Mouse (Mus musculus): ENCODE data around the gene Set. TPM values are rescaled to one million over a fixed set of nuclear protein-coding genes. Genes with fewer than 3 reads are reported as not detected.

Set gene
- polyA plus RNA-seq, 1 experiment: 159 TPM

DNA sequence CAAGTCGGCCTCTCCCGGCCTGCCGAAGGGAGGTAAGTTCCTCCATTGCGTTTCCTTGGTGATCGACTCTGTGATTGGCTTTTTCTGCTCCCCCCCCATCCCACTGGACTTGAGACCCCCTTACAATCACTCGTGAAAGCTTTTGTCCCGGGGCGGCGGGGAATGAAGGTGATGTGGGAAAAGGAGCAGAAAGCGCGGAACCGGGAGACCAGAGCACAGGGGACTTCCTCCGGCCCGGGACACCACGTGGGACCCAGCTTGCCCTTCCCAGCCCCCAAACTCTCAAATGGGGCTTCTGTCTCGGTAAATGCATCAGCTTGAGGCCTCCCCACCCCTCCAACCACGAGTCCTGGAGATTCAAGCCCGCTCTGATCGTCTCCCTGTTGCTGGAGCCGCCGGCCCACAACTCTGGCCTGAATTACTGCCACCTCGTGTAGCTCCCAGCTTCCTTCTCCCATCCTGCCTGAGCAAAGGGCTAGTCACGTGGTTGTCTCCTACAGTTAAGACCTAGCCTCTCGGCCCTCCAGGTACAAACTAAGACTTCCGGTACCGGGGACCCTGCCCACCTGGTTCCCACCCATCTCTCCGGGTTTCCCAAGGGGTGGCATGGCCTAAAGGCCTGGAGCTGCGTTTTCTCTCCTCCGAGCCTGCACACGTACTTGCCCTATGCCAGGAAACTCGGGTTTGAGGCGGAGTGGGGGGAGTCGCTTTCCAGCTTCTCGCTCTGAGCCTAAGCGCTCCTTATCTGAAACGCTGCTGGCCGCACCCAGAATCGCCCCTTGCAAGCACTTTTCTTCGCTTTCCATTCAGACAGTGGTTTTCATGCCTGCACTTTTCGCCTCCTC is 5.3 kb downstream of the Set start:
- Histone ChIP-seq H3K27me3 (ENCODE audit: control insufficient read depth, insufficient read depth, low read length) (no peaks in the 10 kb centered on the region), H3K27ac (ENCODE audit: insufficient read depth, low read length) (peak overlapping the region; percentile 47), H3K4me3 (replicated peaks; ENCODE audit: insufficient read depth, low read depth, low read length) (peak overlapping the region; percentile 70), H3K4me1 (ENCODE audit: control insufficient read depth, insufficient read depth, low read length) (no peaks in the 10 kb centered on the region)
- DNase-seq: peak; percentile 66 to 72
- WGBS: 2% methylated on average over 40 of the region's 40 CpGs
- TF ChIP-seq CTCF (IDR thresholded peaks at IDR 0.05; ENCODE audit: borderline replicate concordance, insufficient read depth, low read depth, low read length): peak; percentile 12; the same call in 1 of the 2 replicates
- TF ChIP-seq POLR2A (IDR thresholded peaks at IDR 0.05; ENCODE audit: borderline replicate concordance, insufficient read depth, low read length): peak; percentile 48; the same call in 1 of the 2 replicates

DNA sequence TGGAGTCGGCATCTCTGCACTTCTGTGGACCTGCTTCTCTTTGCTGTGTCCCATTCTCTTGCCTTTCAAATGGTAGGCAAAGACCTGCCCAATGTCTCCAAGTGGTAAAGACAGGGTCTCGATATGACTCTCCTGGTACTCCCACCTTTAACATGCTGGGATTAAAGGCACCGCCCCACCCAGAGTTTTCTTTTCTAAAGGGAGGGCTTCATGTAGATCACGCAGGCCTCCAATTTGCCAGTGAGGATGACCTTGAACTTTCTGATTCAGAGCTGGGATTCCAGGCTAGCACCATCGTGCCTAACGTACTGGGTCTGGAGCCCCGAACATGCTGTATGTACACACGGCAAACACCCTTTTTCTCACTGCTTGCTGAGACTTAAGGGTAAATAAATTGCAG is 6.1 kb downstream of the Set start:
- H3K4me3 ChIP-seq (replicated peaks; ENCODE audit: insufficient read depth, low read depth, low read length): peak overlapping the region; percentile 70
- no peak for DNase-seq
- WGBS: 44% methylated on average over 8 of the region's 8 CpGs
- TF ChIP-seq POLR2A (IDR thresholded peaks at IDR 0.05; ENCODE audit: borderline replicate concordance, insufficient read depth, low read length) (no peak), CTCF (IDR thresholded peaks at IDR 0.05; ENCODE audit: borderline replicate concordance, insufficient read depth, low read depth, low read length) (no peak)
- no peaks in the 10 kb centered on the region for H3K4me1 ChIP-seq (ENCODE audit: control insufficient read depth, insufficient read depth, low read length)
- H3K27ac ChIP-seq (ENCODE audit: insufficient read depth, low read length): no peak overlapping the region
- no peaks in the 10 kb centered on the region for H3K27me3 ChIP-seq (ENCODE audit: control insufficient read depth, insufficient read depth, low read length)

DNA sequence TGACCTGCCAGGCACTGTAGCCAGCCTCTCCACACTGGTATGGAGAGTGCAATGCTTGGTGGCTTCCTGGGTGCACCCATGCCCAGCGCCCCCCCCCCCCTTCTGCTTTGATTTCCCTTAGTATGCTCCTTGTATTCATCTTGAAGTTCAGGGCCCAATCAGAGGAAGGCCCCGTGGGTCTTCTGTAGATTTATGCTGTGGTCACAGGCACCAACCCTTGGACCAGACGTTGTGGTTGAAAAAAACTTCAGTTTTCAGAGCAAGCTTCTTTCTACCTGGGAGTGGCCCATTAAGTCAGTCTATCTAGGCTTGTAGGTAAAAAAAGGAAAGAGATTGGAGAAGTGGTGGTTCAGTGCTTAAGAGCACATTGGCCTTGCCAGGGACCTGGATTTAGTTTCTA is 6.6 kb downstream of the Set start:
- 43% methylated on average over 3 of the region's 3 CpGs for WGBS

DNA sequence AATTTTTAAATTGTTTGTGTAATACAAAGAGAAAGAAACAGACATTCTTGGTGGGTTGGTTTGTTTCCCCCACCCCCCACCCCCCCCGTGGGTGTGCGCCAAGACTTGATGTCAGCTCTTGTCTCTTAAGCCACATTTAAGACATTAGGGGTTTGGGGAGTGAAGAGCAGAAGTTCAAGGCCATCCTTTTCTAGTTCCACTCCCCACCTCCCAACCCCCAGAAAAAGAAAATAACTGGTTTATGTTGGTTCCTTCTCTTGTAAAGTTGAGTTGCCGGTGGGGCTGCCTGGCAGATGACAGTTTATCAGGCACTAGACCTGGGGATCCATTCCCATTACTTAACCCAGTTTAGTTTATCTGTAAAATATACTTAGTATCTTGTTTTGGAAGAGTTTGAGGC is 7.1 kb downstream of the Set start:
- no peak for TF ChIP-seq CTCF (IDR thresholded peaks at IDR 0.05; ENCODE audit: borderline replicate concordance, insufficient read depth, low read depth, low read length)
- no peak for TF ChIP-seq POLR2A (IDR thresholded peaks at IDR 0.05; ENCODE audit: borderline replicate concordance, insufficient read depth, low read length)
- Histone ChIP-seq H3K27me3 (ENCODE audit: control insufficient read depth, insufficient read depth, low read length) (no peaks in the 10 kb centered on the region), H3K27ac (ENCODE audit: insufficient read depth, low read length) (no peak overlapping the region), H3K4me1 (ENCODE audit: control insufficient read depth, insufficient read depth, low read length) (no peaks in the 10 kb centered on the region), H3K4me3 (replicated peaks; ENCODE audit: insufficient read depth, low read depth, low read length) (no peak overlapping the region)
- DNase-seq: no peak
- 53% methylated on average over 3 of the region's 3 CpGs for WGBS

More for the DNA sequence above, 6.6 kb downstream of the Set start:
- TF ChIP-seq CTCF (IDR thresholded peaks at IDR 0.05; ENCODE audit: borderline replicate concordance, insufficient read depth, low read depth, low read length) (no peak), POLR2A (IDR thresholded peaks at IDR 0.05; ENCODE audit: borderline replicate concordance, insufficient read depth, low read length) (no peak)
- Histone ChIP-seq H3K4me1 (ENCODE audit: control insufficient read depth, insufficient read depth, low read length) (no peaks in the 10 kb centered on the region), H3K4me3 (replicated peaks; ENCODE audit: insufficient read depth, low read depth, low read length) (no peak overlapping the region), H3K27ac (ENCODE audit: insufficient read depth, low read length) (no peak overlapping the region), H3K27me3 (ENCODE audit: control insufficient read depth, insufficient read depth, low read length) (no peaks in the 10 kb centered on the region)
- DNase-seq: no peak

DNA sequence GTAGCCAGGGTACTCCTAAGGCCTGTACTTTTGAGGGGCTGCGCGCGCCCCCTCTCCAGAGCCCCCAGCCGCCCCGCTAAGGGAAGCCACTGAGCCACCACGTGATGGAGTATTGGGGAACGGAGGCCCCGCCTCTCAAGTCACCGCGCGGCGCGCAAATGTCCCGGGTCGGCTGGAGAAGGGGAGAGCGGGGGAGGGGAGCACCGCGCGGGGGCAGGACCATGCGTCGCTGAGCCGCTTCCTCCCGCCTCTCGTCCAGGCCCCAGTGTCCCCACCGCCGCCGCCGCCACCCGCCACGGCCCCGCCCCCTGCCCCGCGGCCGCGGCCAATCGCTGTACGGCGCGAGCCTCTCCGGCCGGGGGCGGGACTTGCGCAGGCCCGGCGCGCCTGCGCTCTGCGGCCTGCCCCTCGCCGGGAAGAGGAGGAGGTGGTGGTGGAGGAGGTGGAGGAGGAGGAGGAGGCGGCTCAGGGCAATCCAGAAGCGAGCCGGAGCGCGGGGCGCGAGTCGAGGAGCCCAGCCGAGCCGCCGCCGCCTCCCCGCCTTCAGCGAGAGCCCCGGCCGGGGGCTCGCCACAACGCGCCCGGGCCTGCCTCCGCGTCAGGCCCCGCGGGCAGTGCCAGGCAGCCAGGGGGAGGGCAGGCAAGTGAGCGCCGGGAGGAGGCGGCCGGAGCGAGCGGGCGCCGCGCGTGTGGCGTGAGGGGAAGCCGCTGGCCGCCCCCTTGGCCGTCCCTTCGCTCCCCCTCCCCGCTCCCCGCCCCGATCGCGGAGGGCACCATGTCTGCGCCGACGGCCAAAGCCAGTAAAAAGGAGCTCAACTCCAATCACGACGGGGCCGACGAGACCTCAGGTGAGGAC is 9.1 kb downstream of the Set start:
- peak overlapping the region; percentile 87 for H3K4me3 ChIP-seq (replicated peaks; ENCODE audit: insufficient read depth, low read depth, low read length)
- under 1% methylated on average over 91 of the region's 101 CpGs for WGBS
- H3K27me3 ChIP-seq (ENCODE audit: control insufficient read depth, insufficient read depth, low read length): no peaks in the 10 kb centered on the region
- no peak for TF ChIP-seq CTCF (IDR thresholded peaks at IDR 0.05; ENCODE audit: borderline replicate concordance, insufficient read depth, low read depth, low read length)
- TF ChIP-seq POLR2A (IDR thresholded peaks at IDR 0.05; ENCODE audit: borderline replicate concordance, insufficient read depth, low read length): peak; percentile 68; the same call in 1 of the 2 replicates
- no peaks in the 10 kb centered on the region for H3K4me1 ChIP-seq (ENCODE audit: control insufficient read depth, insufficient read depth, low read length)
- H3K27ac ChIP-seq (ENCODE audit: insufficient read depth, low read length): peak overlapping the region; percentile 91
- peak; percentile 94 to 96 for DNase-seq

DNA sequence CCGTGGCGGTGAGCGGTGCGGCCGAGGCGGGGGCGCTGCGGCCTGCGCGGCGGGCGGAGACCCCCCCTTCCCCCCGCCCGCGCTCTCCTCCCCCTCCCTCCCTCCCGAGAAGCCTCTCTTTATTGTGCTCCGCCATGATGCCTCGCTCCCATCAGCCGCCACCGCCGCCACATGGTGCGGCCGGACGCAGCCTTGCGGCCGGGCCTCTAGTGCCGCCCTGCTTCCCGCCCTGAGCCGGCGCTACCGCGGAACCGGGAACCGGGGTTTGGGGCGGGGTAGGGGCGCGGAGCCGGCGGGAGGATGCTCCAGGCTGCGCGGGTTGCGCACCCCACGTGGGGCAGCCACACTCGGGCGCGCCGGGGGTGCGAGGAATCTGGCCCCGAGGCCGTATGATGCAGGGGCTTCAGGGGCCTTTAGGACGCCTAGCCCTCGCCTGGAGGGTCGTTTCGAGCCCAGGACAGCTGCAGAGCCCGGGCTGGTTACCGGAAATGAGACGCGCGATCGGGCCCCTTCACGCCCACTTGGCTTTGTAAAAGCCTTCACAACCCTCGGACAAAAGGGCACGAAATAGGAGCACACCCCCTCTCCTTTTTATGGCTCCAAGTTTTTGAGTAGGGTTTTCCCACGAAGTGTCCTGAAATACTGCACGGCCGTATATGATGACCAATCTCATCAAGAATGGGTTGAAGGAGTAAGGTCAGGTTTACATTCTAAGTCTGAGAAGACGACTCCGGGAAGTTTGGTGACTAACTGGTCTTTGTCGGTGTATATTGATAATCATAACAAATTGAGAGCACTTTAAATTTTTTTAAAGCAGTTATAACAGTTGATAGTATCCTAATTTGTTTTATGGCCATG is 10.1 kb downstream of the Set start:
- TF ChIP-seq CTCF (IDR thresholded peaks at IDR 0.05; ENCODE audit: borderline replicate concordance, insufficient read depth, low read depth, low read length): no peak
- no peak for TF ChIP-seq POLR2A (IDR thresholded peaks at IDR 0.05; ENCODE audit: borderline replicate concordance, insufficient read depth, low read length)
- WGBS: under 1% methylated on average over 56 of the region's 69 CpGs
- H3K4me3 ChIP-seq (replicated peaks; ENCODE audit: insufficient read depth, low read depth, low read length): peak overlapping the region; percentile 87
- H3K27ac ChIP-seq (ENCODE audit: insufficient read depth, low read length): no peak overlapping the region
- no peaks in the 10 kb centered on the region for H3K4me1 ChIP-seq (ENCODE audit: control insufficient read depth, insufficient read depth, low read length)
- H3K27me3 ChIP-seq (ENCODE audit: control insufficient read depth, insufficient read depth, low read length): no peaks in the 10 kb centered on the region
- peak; percentile 54 to 66 for DNase-seq

DNA sequence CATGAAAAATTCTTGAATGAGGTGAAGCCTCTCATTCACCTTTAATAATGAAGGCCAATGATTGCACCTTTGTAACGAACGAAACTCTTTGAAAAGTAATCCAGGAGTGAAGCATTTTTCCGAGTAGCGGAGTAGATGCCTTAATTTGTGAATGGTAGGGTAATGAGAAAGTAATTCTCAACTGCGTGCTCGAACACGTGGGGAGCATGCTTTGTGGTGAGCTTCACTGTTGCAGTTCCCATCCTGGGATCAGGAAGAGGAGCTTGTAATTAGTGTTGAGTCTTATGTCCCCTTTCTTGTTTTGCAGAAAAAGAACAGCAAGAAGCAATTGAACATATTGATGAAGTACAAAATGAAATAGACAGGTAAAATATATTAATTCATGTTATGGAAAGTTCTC is 10.8 kb downstream of the Set start:
- 13% methylated on average over 7 of the region's 7 CpGs for WGBS
- DNase-seq: no peak
- no peak overlapping the region for H3K27ac ChIP-seq (ENCODE audit: insufficient read depth, low read length)
- no peaks in the 10 kb centered on the region for H3K27me3 ChIP-seq (ENCODE audit: control insufficient read depth, insufficient read depth, low read length)
- H3K4me1 ChIP-seq (ENCODE audit: control insufficient read depth, insufficient read depth, low read length): no peaks in the 10 kb centered on the region
- TF ChIP-seq POLR2A (IDR thresholded peaks at IDR 0.05; ENCODE audit: borderline replicate concordance, insufficient read depth, low read length): no peak
- no peak for TF ChIP-seq CTCF (IDR thresholded peaks at IDR 0.05; ENCODE audit: borderline replicate concordance, insufficient read depth, low read depth, low read length)
- H3K4me3 ChIP-seq (replicated peaks; ENCODE audit: insufficient read depth, low read depth, low read length): no peak overlapping the region
